Mouse (Mus musculus): ENCODE results near the gene Slit3. TPM values are rescaled to one million over a fixed set of nuclear protein-coding genes. Genes with fewer than 3 reads are reported as not detected.

The Slit3 gene
- total RNA-seq, 2 experiments from 2014 or later: not detected

DNA sequence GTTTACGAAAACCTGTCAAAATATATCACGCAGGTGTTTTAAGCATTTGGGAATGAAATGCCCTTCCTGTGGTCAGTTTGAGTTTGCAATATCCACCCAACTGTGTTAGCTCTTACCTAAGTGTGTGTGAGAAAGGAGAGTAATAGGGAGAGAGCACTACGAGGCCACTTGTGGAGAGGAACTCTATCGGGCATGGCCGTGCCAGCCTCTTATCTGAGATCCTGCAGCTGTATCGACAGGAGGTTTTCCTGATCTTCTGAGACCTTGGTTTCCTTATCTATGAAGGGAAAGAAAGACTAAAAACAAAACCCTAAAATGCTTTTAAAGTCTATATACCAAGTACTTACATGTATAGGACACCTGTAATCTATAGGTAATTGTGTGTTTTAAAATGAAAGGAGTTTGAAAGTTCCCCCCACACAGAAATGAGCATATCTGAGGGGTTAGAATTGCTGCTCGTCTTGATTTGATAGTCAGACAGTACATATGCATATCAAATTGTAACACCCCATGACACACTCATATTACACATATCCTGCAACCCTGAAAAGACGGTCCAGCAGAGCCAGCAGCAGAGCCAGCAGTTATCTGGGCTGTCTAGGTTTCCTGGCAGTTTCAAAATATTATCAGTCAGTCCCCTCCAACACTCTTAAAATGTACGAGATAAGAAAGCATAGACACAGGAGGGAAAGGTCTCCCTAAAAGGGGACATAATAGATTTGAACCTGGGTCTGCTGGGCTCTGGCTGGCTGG lies 360.8 kb downstream of the Slit3 start:
- no peak for ATAC-seq (replicated peaks; ENCODE audit: low FRiP score, poor library complexity, severe bottlenecking)

DNA sequence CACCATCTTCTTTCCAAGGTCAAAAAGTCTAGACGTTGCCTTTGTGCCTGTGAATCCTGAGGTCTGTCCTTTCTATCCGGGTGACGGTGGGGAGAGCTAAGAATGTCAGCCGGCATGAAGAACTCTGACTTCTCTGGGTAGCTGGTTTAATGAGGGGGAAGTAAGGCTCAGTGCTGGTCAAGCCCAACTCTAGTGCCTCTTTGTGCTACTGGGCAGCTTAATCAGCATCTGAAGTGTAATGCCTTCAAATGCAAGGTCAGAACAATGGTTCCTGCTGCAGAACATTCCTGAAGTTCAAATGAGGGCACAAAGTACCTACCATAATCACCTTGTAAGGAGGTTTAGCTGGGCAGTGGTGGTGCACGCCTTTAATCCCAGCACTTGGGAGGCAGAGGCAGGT lies 366.9 kb downstream of the Slit3 start:
- ATAC-seq (replicated peaks; ENCODE audit: low FRiP score, poor library complexity, severe bottlenecking): no peak

DNA sequence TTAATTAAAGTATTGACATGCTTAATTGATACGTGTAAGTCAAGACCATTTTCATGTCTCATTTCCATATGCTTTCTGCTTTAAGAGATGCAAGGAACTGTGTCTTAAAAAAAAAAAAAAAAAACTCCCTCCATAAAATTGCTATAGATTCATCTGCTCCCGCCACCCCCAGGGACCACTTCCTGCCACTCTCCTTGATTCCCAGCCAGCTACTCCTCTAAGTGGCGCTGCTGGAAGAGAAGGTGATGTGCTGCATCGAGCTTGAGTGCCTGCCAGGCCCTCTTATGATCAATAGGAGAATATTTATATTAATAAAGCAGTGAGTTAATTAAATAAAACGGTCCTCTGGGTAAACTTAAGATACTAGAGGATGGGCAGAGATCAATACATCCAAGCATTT lies 370.7 kb downstream of the Slit3 start:
- no peak for ATAC-seq (replicated peaks; ENCODE audit: low FRiP score, poor library complexity, severe bottlenecking)

DNA sequence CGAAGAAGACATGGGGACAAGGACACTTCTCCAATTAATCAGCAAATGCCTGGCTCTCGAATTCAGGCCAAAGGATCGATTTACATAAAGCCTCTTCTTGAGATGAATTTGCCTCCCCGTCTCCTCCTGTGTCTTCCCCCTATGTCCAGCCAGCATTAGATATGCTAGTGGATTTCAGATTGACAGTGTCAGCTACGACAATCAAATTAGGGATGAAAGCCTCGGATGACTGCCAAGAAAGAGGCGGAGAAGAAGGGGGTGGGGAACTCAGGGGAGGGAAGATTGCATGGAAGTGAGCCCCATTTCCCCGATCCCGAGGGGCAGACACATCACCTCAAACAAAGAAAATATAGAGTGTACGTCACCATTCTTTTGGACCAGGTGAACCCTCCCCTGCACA lies 375.9 kb downstream of the Slit3 start:
- ATAC-seq (replicated peaks; ENCODE audit: low FRiP score, poor library complexity, severe bottlenecking): no peak

DNA sequence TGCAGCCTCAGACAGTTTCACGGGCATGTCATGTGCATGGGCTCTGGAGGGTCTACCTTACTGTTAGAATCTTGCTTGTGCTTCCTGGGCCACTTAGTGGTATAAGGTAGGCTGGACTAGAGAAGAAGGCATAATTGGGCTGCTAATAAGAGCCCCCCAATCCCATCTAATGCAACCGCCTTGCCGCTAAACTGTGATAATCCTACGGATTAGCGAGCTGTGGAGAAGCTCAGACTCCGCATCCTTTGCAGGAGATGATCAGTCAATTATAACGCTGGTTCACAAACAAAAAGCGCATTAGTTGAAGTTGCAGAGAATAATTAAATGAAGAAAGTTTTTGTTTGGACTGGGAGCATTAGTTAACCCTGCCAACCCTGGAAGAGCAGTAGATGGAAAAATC lies 376.9 kb downstream of the Slit3 start:
- ATAC-seq (replicated peaks; ENCODE audit: low FRiP score, poor library complexity, severe bottlenecking): no peak

DNA sequence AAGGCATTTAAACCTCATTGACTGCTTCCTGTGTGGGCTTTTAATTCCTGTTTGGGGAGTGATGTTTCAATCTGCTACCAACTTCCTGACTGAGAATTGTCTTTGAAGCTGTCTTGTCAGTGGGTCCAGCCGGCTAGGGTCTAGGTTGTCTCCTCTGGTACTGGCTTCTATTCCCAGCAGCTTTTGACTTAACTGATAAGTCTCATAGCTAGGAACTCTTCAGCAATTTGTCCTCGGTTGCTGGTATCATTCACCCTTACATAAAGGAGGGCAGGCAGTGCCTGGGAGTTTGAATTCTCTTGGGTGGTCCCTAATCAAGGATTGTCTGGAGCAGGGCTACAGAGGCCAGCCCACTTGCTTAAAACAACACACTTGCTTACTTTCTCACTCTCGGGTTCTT lies 381.1 kb downstream of the Slit3 start:
- no peak for ATAC-seq (replicated peaks; ENCODE audit: low FRiP score, poor library complexity, severe bottlenecking)

DNA sequence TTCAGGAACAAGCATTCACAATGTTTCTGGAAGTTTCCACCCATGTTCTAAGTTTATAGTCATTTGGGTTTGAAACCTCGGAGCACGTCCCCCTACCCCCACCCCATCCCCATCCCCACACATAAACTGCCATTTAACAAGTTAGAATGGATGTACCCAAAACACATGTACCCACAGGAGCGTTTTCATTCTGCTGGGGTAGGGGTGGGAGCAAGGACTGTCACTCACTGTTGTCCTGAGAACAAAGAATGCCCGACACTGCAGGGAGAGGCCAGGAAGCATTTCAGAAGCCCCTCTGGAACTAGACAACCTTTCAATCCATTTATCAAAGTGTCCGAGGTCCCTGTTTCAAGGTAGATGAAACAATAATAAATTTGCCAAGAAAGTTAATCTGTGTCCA lies 383.0 kb downstream of the Slit3 start:
- no peak for ATAC-seq (replicated peaks; ENCODE audit: low FRiP score, poor library complexity, severe bottlenecking)

DNA sequence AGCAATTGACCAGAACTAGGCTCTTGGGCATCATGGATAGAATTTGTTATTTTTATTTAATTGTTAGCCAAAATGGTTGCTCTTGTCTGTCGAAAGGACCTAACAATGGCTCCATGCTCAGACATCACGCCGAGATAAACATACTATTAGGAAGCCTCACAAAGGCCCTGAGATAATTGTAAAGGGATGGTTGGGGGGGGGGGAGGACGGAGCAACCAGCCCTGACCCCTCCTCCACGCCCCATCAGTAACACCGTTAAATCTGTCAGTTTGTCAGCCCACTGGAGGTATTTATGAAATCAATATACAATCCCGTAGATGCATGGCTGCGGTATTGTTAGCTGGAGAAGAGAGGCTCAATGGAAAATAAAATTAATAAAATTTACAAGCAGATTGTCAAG lies 383.9 kb downstream of the Slit3 start:
- ATAC-seq (replicated peaks; ENCODE audit: low FRiP score, poor library complexity, severe bottlenecking): no peak

DNA sequence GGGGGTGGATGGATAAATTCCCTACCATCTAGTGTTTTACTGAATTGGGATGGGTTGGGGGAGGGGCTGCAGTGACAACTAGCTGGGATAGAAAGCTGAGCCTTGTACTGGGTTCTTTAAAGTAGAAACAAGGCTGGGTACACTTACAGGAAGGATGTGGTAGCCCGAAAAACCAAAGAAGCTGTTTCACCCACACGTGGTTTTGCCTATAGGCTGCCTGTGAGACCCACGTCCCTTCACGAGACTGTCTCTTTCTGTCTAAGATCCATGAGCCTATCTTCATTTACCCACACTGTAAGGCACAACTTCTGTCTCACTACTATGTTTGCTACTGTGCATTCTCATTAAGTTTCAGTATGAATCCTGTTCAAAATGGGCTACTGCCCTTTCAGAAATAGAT lies 384.3 kb downstream of the Slit3 start:
- ATAC-seq (replicated peaks; ENCODE audit: low FRiP score, poor library complexity, severe bottlenecking): no peak

DNA sequence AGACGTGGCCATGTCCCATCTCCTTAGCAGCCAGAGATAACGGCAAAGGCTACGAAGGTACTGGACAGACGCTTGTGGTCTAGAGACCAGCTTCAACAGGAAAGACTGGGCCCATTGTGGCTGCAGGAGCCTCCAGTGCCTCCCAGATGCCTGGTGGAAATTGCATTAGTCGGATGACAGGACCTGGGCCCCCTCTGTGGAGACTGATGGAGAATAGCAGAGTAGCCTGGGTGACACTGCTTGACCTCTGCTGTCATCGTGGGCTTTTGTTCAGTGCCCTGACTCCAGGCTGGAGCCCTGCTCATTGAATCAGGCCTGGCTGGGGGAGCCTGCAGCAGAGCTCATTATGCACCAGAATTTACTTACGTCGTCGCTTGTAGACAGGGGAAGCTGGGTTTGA lies 384.8 kb downstream of the Slit3 start:
- no peak for ATAC-seq (replicated peaks; ENCODE audit: low FRiP score, poor library complexity, severe bottlenecking)

DNA sequence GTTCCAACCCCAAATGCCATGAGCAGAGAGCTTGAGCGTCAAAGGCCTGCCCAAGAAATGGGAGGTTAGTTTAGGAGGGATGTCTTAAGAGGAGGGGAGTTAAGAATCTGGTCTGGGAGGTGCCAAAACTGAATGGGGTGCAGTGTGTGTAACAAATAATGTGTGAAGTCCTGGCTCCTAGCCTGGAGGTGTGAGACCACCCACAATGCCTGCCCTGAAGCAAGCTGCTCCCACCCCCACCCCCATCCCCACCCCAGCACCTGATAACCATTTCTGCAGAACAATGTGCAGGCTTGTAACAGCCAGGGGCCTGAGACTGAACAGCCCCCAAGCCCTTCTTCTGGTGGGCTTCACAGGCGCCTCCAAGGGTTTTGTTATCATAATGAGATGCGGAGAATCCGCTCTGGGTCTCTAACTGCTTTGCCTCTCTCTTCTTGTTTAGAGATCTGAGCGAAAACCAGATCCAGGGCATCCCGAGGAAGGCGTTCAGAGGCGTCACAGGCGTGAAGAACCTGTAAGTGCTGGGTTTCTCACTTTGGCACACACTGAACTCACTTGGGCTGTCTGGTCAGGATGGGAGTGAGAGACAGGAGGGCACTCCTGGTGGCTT lies 386.9 kb downstream of the Slit3 start:
- ATAC-seq (replicated peaks; ENCODE audit: low FRiP score, poor library complexity, severe bottlenecking): no peak

DNA sequence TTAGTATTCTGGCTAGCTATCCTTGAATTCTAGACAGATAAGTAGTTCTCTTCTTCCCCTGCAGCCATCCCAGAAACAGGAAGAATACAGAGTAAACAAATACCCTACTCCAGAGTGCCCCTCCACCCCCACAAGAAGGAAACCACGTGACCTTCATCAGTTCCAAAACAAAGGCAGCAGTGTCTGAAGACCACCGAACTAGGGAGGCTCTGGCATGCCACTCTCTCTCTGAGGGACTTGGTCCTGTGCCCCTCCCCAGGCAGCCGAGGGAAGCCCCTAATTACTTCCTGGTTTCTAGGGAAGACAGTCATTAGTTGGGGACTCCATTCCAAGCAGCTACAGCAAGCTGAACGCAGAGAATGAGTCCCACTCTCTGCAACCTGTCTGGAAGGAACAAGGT lies 391.7 kb downstream of the Slit3 start:
- no peak for ATAC-seq (replicated peaks; ENCODE audit: low FRiP score, poor library complexity, severe bottlenecking)

DNA sequence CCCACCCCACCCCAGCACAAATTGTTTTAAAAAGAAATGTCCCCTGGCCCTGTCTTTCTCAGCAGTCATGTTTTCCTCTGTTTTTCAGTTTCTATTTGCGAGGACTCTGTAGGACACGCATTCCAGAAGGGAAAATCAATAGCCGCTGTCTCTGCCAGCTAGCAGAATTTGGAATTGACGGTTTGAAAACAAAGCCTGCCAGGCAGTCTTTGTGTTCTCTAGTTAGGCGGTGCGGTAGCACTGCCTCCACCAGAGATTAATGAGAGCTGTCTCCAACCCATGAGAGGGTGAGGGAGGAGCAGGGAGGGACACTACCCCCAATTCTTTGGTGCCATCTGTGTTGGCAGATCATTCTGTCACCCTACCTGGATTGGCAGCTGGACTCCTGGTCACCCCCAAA lies 392.3 kb downstream of the Slit3 start:
- ATAC-seq (replicated peaks; ENCODE audit: low FRiP score, poor library complexity, severe bottlenecking): no peak

DNA sequence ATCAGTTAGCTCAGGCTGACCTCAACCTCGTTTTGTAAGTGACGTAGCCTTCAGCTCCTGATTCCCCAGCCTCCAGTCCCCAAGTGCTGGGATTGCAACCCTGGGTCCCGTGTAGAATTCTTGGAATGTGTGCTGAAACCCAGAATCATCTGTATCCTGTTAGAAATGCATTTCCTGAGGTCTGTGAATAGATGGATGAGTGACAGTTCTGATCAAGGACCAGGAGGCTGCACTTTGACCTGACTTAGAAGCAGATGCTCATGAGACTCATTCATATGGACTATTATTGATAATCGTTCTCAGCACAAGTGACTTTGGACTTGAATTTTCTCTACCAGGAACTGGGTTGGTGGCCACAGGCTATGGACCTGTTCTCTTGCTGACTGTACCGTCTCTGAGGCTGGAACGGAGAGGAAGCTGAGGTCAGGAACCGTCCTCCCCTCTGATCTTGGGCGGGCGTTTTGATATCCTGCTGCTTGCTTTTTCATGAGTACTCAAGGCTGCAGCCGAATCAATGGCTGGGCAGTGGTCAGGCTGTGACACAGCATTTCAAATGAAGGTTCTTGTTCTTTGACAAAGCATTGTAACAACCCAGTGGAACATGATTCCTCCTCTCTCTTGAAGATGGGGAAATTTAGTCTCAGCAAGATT lies 401.9 kb downstream of the Slit3 start:
- ATAC-seq (replicated peaks; ENCODE audit: low FRiP score, poor library complexity, severe bottlenecking): no peak

DNA sequence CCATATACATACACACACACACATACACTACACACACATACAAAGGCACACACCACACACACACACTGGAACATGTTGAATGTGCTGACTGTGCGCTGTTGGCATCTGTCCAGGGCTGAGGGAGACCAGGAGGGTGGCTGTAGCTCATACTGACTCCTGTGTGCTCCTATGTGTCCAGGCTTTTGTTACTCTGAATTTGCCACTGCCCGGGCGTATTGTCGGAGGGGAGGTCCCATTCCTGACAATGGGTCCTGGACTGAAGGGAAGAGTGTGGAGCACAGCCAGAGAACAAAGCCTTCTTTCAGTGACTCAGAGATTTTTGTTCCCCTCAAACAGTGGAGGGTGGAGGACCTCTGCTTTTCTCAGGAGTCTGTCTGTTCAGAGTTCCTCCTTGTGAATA lies 402.7 kb downstream of the Slit3 start:
- ATAC-seq (replicated peaks; ENCODE audit: low FRiP score, poor library complexity, severe bottlenecking): no peak

DNA sequence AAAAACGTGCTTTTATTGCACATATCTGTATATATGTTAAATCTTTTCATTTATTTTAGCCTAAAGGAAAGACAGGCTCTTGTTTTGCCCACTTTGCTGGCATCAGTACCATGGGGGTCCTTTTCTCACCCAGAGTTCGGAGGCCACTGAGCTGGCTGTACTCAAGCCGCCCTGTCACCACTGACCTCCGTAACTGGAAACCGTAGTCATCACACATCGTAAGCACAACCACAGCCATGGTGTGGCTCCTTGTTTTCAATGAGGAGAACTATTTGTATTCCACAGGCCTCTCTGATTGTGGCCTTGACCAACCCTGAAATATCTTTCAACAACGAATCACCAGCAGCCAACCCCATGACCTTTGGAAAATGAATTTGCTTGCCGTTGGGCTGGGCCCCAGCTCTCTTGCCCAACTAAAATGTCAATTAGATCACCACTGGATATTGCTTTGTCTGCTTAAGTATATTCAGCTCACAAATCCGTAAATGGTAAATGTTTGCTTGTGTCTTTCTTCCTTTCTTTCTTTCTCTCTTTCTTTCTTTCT lies 405.3 kb downstream of the Slit3 start:
- ATAC-seq (replicated peaks; ENCODE audit: low FRiP score, poor library complexity, severe bottlenecking): no peak

DNA sequence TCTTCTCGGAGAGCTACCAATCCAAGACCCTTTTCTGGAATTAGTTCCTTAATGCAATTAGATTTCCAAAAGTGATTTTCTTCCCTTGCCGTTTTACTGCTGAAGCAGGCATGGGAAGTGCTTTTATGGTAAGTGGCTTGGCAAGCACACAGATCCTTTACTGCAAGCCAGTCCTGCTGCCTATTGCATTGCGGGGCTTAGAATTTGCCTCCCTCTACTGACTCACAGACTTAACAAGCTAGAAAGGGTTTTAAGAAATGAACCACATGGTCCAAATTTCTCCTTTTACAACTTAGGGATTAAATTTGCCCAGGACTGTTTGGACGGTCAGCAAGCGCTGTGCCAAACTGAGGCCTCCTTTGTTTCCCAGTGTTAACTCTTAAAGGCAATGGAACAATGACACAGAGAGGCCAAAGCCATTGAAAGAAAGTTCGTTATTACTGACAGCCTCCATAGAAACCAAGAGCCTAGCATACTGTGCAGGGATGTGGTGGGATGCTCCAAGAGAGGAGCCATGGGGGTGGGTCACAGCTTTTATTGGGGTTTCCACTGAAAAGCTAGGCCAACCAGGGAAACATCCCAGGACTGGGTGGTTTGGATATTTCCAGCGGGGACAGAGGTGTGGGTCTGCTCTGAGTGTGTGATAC lies 406.9 kb downstream of the Slit3 start:
- ATAC-seq (replicated peaks; ENCODE audit: low FRiP score, poor library complexity, severe bottlenecking): no peak

DNA sequence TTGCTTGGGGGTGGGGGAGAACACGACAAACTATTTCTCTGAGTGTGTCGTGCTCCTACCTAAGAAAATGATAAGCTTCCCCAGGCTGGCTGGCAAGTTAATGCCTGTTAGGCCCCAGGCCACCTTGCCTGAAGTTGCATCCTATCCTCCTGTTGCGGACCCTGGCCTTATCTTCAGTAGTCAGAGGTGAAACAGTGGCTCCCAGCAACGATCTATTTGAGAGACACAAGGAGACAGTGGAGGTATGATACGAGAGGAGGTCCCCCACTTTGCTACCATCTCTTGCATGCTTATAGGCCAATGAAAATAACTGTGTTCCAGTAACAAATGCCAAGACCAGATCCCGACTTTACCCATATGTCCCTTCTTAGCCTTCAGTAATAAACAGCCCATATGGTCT lies 414.0 kb downstream of the Slit3 start:
- no peak for ATAC-seq (replicated peaks; ENCODE audit: low FRiP score, poor library complexity, severe bottlenecking)

DNA sequence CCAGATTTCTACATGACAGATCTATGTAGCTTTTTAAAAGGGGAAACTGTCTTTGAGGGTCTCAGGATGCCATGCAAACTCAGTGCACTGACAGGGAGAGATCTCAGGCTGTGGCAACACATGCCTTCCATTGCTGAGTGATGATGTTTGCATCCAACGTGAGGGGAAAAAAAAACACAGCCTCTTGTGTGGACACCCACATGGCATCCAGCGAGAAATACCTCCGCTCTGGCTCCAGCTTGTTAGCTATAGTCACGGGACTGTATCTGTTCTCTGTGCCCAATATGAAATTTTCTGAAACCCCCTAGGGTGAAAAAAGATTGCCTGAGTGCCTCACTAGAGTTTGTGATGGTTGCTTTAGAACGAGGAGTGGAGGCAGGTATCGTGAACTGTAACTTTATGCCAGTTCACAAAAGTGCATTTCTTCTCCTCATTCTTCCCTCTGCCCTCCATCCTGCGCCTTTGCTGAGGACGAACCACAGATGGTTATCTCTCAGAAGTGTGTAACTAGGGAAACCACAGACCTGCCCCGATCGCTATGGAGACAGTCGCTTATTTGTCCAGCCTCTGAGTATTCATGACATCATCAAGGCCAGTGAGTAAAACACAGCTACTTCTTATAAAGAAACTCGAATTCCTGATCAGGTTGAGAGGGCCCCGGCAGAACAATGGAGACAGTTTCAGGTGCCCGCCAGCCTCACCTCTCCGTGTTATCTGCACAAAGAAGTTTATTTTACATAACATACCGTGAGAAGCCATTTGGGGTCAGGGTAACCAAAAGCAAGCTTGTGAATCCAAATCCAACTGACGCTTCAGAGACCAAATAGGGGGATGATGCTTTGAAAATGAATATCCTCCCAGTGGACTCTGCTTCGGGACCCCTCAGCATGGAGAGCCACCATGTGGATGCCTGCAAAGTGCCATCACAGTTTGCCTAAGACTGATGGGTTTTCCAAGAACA lies 416.4 kb downstream of the Slit3 start:
- no peak for ATAC-seq (replicated peaks; ENCODE audit: low FRiP score, poor library complexity, severe bottlenecking)

DNA sequence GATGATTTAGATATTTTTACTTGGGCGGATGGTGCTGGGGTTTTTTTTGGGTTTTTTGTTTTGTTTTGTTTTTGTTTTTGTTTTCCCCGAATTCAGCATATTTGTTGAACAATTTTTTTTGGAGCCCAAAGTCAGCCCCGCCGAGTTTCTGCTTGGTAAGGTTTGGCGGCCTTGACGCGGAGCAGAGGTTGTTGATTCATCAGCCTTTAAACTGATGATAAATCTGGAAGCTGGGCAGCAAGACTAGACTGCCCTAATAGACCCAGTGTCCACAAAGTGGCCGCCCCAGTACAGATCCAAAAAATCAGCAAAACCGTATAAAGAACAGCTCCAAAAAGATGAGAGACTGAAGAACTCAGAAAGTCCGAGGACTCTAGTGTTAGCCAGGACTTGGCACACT lies 421.7 kb downstream of the Slit3 start:
- no peak for ATAC-seq (replicated peaks; ENCODE audit: low FRiP score, poor library complexity, severe bottlenecking)

All from erythroblast, adult 5-6 weeks (primary cell).